Mouse (Mus musculus) stomach, embryonic 15.5 days (tissue): ENCODE results near the gene Tnip2. TPM values are rescaled to one million over a fixed set of nuclear protein-coding genes. Genes with fewer than 3 reads are reported as not detected.

Experiments
- ATAC-seq: fragments of 200-750 bp; cut with Nextera tagmentation; 2 replicates; pipeline ENCODE4 v1.8.0; 2017; ENCODE audit warnings: low read depth, moderate number of reproducible peaks, moderate TSS enrichment; ENCODE audit not compliant: insufficient read depth, low FRiP score
- H3K27ac ChIP-seq: fragments of 300-500 bp; sonication (generic); 2 replicates; pipeline ENCODE4 v1.5.1; 2015; ENCODE audit warnings: mild to moderate bottlenecking, inconsistent platforms
- H3K27me3 ChIP-seq: fragments of 300-500 bp; sonication (generic); replicated peaks from 2 replicates; pipeline ENCODE4 v1.6.1; 2015; ENCODE audit warnings: inconsistent platforms
- H3K36me3 ChIP-seq: fragments of 300-500 bp; sonication (generic); 2 replicates; pipeline ENCODE4 v1.6.1; 2015; ENCODE audit warnings: inconsistent platforms
- H3K4me1 ChIP-seq: fragments of 300-500 bp; sonication (generic); 2 replicates; pipeline ENCODE4 v1.6.1; 2015; ENCODE audit warnings: inconsistent platforms
- H3K4me2 ChIP-seq: fragments of 300-500 bp; sonication (generic); 2 replicates; pipeline ENCODE4 v1.6.1; 2015; ENCODE audit warnings: mild to moderate bottlenecking, inconsistent platforms
- H3K4me3 ChIP-seq: fragments of 300-500 bp; sonication (generic); replicated peaks from 2 replicates; pipeline ENCODE4 v1.5.1; 2015; ENCODE audit warnings: inconsistent platforms
- H3K9ac ChIP-seq: fragments of 300-500 bp; sonication (generic); 2 replicates; pipeline ENCODE4 v1.6.1; 2015; ENCODE audit warnings: inconsistent platforms
- H3K9me3 ChIP-seq: fragments of 300-500 bp; sonication (generic); 2 replicates; pipeline ENCODE4 v1.6.1; 2016; ENCODE audit warnings: inconsistent platforms
- WGBS: fragments of 180-500 bp; shearing (Covaris S2); methylation state at CpG from one replicate; pipeline ENCODE4 v1.1.7; 2015; 5-methylcytosine and 5-hydroxymethylcytosine counted together
- polyA plus RNA-seq: library from polyadenylated mRNA; unstranded; fragments of >200 nt; fragmentation: Nextera tagmentation; extraction: Ambion mirVana; gene quantifications from 2 replicates; pipeline ENCODE4 v1.2.1, GENCODE M21; 2015

Tnip2 gene
- polyA plus RNA-seq, 1 experiment from 2014 or later: 22.9 TPM

DNA sequence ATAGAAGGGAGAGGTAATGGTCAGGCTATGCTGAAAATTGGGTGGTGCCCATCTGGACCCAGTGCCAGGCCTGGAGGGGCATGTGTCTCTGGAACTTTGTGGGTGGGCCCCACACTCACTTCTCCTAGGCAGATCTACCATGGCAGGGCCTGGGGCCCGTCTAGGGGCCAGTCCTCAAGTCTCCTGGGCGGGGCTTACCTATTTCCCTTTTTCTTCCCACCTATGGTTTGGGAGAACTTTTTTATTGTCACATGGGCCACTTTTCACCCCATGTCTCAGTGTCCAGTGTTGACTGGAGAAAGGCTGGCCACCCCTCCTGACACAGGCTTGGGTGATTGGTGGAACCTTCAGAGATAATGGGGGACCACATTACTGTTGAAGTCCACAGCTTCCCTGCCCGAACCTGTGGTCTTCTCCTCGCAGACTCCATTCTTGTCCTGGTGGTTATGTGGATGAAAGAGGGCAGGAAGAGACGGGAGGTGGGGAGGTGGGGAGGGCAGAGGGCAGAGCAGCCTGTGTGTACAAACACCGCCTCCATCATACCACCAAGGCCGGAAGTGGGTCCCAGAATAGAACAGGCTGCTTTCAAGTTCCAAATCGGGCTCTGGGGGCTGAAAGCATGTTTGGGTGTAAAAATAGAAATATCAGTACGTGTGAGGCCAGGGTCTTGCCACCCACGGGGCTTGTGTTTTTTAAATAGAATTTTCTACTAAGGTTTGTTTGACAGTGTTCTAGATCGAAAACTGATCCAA is 6.8 kb upstream of the Tnip2 start:
- no peak for ATAC-seq
- 58% methylated on average over 11 of the region's 11 CpGs for WGBS
- no peaks in the 10 kb centered on the region for H3K4me1 ChIP-seq

DNA sequence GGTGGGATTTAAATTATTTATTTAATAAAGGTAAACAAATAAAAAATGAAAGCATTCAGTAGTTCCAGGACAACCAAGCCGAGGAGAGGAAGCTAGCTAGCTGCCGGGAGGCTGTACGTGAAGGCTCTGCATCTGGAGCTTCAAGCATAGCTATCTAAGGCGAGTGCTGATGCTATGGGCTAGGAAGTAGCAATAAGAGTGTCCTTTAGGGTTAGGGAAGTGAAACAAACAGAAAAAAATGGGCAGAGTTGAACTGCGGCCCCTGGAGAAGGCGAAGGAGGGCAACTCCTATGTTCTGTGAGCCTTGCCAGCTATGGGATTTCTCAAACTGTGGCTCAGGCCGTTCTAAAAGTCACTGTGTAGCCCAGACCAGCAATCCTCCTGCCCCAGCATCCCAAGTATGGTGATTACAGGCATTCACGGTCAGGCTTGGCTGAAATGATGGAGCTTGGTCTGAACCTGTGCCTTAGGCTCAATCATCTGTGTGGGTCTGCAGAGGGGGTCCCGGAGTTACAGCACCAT is 5.7 kb upstream of the Tnip2 start:
- ATAC-seq: no peak
- H3K27ac ChIP-seq: no peak overlapping the region
- peaks cover 1% of the 10 kb centered on the region; the same call in 1 of the 2 replicates for H3K4me1 ChIP-seq
- no peaks in the 10 kb centered on the region for H3K9me3 ChIP-seq
- H3K9ac ChIP-seq: no peak overlapping the region
- H3K27me3 ChIP-seq: no peaks in the 10 kb centered on the region
- no peaks in the 10 kb centered on the region for H3K36me3 ChIP-seq
- no peak overlapping the region for H3K4me2 ChIP-seq
- 75% methylated on average over 9 of the region's 9 CpGs for WGBS
- no peak overlapping the region for H3K4me3 ChIP-seq

More for the DNA sequence above, 6.8 kb upstream of the Tnip2 start:
- Histone ChIP-seq H3K9ac (no peak overlapping the region), H3K27me3 (no peaks in the 10 kb centered on the region), H3K4me3 (no peak overlapping the region), H3K4me2 (no peak overlapping the region), H3K27ac (no peak overlapping the region), H3K36me3 (no peaks in the 10 kb centered on the region), H3K9me3 (no peaks in the 10 kb centered on the region)

DNA sequence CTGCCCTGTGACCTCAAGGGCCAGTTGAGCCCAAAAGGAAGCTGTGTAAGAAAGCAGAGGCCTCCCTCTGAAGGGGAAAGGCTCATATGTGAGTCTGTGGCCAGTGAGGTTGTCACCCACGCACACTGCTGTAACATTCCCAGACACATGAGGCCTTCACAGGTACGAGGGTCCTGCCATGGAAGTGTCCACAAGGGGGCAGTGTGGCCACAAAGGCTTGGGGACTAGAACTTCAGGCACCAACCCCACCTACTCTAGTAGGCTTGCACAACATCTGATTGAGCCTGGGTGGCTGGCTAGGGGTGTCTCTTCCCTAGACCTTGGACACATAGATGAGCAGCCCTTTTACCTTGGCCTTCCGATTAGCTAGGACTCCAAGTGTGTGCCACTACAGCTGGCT is 4.1 kb upstream of the Tnip2 start:
- no peak for ATAC-seq
- no peak overlapping the region for H3K4me3 ChIP-seq
- no peaks in the 10 kb centered on the region for H3K36me3 ChIP-seq
- peaks cover 5% of the 10 kb centered on the region for H3K4me1 ChIP-seq
- H3K4me2 ChIP-seq: no peak overlapping the region
- no peaks in the 10 kb centered on the region for H3K27me3 ChIP-seq
- H3K9ac ChIP-seq: no peak overlapping the region
- H3K27ac ChIP-seq: no peak overlapping the region
- H3K9me3 ChIP-seq: no peaks in the 10 kb centered on the region
- 23% methylated on average over 3 of the region's 3 CpGs for WGBS

DNA sequence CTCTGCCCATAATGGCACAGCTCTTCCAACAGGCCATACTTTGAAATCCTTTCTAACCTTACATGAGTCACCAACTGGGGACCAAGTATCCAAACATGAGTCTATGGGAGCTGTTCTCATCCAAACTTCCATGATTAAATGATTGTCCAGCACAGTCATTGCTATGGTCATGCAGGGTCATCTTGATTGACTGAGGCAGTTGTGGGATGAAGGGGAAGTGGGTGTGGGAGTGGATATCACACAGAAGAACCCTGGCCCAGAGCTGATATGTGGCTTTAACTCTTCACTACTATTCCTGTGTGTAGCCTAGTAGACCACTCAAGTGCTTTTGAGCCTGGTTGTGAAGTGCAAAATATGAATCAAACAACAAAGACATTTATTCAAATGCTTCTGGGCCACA is 1.3 kb upstream of the Tnip2 start:
- no peak overlapping the region for H3K9ac ChIP-seq
- H3K27ac ChIP-seq: no peak overlapping the region
- H3K9me3 ChIP-seq: no peaks in the 10 kb centered on the region
- ATAC-seq: no peak
- H3K27me3 ChIP-seq: no peaks in the 10 kb centered on the region
- peaks cover 5% of the 10 kb centered on the region for H3K4me1 ChIP-seq
- H3K36me3 ChIP-seq: no peaks in the 10 kb centered on the region
- H3K4me2 ChIP-seq: no peak overlapping the region
- no peak overlapping the region for H3K4me3 ChIP-seq

DNA sequence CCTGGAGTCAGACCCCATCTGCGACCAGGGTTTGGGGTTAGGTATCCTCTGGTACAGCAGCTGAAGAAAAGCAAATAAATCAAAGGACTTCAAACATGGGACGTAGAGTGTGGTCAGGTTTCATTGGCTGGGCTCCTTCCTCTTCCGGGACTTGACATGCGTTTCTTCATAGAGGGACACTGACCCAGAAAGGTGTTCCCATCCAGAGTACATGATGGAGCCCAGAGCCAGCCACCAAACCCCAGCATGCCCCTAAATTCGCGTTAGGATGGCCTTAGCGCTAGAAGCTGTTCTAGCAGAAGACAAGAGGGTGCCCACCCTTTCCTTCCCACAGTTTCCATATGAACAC is 401 bp upstream of the Tnip2 start:
- WGBS: 14% methylated on average over 7 of the region's 7 CpGs
- Histone ChIP-seq H3K4me2 (peak overlapping the region; percentile 90), H3K4me1 (peaks cover 5% of the 10 kb centered on the region), H3K9me3 (no peaks in the 10 kb centered on the region), H3K4me3 (peak overlapping the region; percentile 80), H3K27me3 (no peaks in the 10 kb centered on the region), H3K27ac (no peak overlapping the region), H3K9ac (no peak overlapping the region), H3K36me3 (no peaks in the 10 kb centered on the region)
- ATAC-seq: no peak; the same call in 1 of the 2 replicates

DNA sequence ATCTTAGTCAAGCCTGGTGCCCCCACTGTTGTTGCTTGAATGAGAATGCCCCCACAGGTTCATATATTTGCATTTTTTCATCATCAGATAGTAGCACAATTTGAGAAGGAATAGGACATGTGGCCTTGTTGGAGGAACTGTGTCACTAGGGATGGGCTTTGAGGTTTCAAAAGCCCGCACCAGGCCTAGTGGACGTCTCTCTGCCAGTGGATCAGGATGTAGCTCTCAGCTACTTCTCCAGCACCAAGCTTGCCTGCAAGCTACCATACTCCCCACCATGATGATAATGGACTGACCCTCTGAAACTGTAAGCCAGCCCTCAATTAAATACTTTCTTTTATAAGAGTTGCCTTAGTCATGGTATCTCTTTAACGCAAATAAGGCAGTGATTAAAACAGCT is 1.3 kb downstream of the Tnip2 start:
- Histone ChIP-seq H3K4me1 (peaks cover 5% of the 10 kb centered on the region), H3K27me3 (no peaks in the 10 kb centered on the region), H3K4me3 (no peak overlapping the region), H3K9ac (no peak overlapping the region), H3K9me3 (no peaks in the 10 kb centered on the region), H3K4me2 (no peak overlapping the region), H3K36me3 (no peaks in the 10 kb centered on the region), H3K27ac (no peak overlapping the region)
- ATAC-seq: no peak
- 84% methylated on average over 3 of the region's 3 CpGs for WGBS

DNA sequence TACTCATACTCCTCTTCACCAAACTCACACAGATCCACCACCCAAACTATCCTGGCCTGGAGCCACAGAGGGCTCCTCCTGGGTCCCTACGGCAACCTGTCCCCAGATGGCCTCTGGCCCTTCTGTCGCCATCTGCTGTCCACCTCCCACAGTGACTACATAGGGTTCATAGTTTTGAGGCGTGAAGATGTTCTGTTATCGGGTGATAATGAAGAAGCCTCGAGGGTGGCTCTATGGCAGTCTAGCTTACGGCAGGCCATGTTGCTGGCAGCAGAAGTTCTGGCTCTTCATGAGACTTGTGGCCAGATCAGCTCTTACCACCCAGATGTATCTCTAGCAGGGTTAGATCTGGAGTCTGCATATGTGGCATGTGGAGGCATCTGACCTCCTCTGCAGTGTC is 11.0 kb downstream of the Tnip2 start:
- Histone ChIP-seq H3K4me3 (no peak overlapping the region), H3K27ac (no peak overlapping the region), H3K9me3 (no peaks in the 10 kb centered on the region), H3K4me2 (no peak overlapping the region), H3K27me3 (no peaks in the 10 kb centered on the region), H3K36me3 (peaks cover 5% of the 10 kb centered on the region), H3K4me1 (no peaks in the 10 kb centered on the region), H3K9ac (no peak overlapping the region)
- 83% methylated on average over 6 of the region's 6 CpGs for WGBS
- ATAC-seq: no peak

DNA sequence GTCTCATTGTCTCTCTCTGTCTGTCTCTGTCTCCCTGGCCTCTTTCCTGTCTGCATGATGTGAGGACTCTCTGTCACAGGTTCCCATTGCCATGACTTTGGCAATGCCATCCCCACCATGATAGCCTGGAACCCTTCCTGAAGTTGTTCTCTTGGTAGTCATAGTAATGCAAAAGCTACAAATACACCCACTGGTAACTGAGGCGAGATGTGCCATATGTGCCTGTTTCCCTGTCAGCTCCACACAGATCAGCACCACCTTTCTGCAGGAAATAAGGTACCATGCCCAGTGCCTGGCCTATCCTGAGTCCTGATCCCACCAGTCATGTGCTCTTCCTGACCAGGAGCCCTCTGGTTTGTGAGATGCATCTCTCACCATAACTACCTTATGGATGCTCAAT is 11.4 kb downstream of the Tnip2 start:
- Histone ChIP-seq H3K27ac (no peak overlapping the region), H3K4me1 (no peaks in the 10 kb centered on the region), H3K4me2 (no peak overlapping the region), H3K27me3 (no peaks in the 10 kb centered on the region), H3K9ac (no peak overlapping the region), H3K4me3 (no peak overlapping the region), H3K36me3 (peaks cover 5% of the 10 kb centered on the region), H3K9me3 (no peaks in the 10 kb centered on the region)
- no peak for ATAC-seq
- 90% methylated on average over 1 of the region's 1 CpGs for WGBS

DNA sequence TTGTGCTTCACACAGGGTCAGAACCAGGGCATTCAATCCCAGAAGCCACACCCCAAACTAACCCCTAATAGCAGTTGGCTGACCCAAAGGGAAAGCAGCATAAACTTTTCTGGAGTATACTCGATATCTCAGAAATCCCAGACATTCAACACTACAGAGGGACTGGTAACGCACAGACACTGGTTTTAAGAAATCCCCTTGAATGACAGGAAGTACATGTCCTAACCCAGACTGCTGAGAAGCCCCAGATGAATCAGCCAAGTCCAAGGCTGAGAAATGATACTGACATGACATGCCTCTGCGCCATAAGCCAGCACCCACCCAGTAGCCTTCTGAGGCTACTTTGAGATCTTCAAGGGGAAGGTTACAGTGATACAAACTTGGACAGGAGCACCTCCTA is 12.2 kb downstream of the Tnip2 start:
- H3K9me3 ChIP-seq: no peaks in the 10 kb centered on the region
- no peak for ATAC-seq
- H3K36me3 ChIP-seq: peaks cover 5% of the 10 kb centered on the region
- no peak overlapping the region for H3K4me3 ChIP-seq
- no peaks in the 10 kb centered on the region for H3K4me1 ChIP-seq
- no peak overlapping the region for H3K27ac ChIP-seq
- no peaks in the 10 kb centered on the region for H3K27me3 ChIP-seq
- WGBS: 62% methylated on average over 3 of the region's 3 CpGs
- H3K9ac ChIP-seq: no peak overlapping the region
- H3K4me2 ChIP-seq: no peak overlapping the region

DNA sequence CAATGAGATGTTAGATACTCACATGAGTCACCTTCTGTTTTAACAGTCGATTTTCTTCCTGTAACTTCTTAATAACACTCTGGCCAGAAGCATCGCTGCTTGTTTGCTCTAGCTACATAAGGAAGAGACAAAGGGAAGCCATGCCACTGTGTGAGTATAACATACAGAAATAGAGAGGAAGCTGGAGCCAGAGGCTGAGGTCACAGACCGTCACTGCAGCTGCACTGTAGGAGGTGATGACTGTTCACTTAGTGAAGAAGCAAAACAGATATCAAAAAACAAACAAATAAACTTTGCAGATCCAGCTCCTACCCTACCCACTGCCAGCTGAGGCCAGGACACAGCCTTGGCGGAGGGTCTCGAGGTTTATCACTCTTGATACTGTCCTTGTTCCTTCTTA is 12.9 kb downstream of the Tnip2 start:
- H3K4me3 ChIP-seq: no peak overlapping the region

DNA sequence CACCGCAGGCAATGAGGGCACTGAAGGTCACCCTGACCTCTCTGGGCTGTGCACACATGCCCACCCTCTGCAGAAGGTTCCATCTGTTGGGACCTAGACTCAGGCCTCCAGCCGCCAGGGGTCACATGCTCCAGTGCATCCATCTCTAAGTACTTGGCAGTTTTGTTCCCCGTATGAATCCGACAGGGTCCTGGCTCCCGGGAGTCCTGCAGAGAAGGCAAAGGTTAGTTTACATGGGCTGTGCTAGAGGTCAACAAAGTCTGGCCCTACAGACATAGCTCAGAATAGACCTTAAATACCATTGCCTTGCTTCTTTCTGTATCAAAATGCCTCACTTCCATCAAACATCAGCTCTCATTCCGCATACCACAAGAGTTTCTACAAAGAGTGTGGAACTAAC is 17.0 kb downstream of the Tnip2 start:
- Histone ChIP-seq H3K4me3 (no peak overlapping the region), H3K4me1 (no peaks in the 10 kb centered on the region), H3K9ac (no peak overlapping the region), H3K27me3 (no peaks in the 10 kb centered on the region), H3K4me2 (no peak overlapping the region), H3K9me3 (no peaks in the 10 kb centered on the region), H3K36me3 (no peaks in the 10 kb centered on the region), H3K27ac (no peak overlapping the region)
- WGBS: 46% methylated on average over 6 of the region's 6 CpGs
- ATAC-seq: no peak

More for the DNA sequence above, 12.9 kb downstream of the Tnip2 start:
- Histone ChIP-seq H3K27ac (no peak overlapping the region), H3K4me1 (no peaks in the 10 kb centered on the region), H3K9me3 (no peaks in the 10 kb centered on the region), H3K9ac (no peak overlapping the region), H3K27me3 (no peaks in the 10 kb centered on the region), H3K36me3 (peaks cover 5% of the 10 kb centered on the region), H3K4me2 (no peak overlapping the region)
- 74% methylated on average over 5 of the region's 5 CpGs for WGBS
- ATAC-seq: no peak

DNA sequence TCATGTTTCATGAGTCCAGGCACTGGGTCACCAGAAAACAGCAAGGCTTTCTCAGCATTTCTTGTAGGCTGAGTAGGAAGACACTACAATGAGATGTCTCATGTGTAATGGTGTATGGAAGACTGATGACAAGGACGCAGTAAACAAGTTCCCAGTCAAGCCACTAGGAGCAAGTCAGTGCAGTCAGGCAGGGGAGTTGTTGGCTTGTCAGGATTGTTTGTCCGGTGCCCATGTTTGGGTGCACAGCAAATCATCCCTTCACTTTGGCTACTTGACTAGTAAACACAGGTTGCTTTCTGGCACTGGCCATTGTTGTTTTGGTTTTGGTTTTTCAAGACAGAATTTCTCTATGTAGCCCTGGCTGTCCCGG is 24.4 kb downstream of the Tnip2 start:
- peaks cover 16% of the 10 kb centered on the region for H3K36me3 ChIP-seq
- no peak overlapping the region for H3K27ac ChIP-seq
- ATAC-seq: no peak
- no peaks in the 10 kb centered on the region for H3K4me1 ChIP-seq
- H3K4me2 ChIP-seq: no peak overlapping the region
- WGBS: 89% methylated on average over 3 of the region's 3 CpGs
- no peaks in the 10 kb centered on the region for H3K27me3 ChIP-seq
- no peak overlapping the region for H3K4me3 ChIP-seq
- no peaks in the 10 kb centered on the region for H3K9me3 ChIP-seq
- H3K9ac ChIP-seq: no peak overlapping the region
